Mouse (Mus musculus) myocyte (in vitro differentiated cells): ENCODE data around the gene Tmem132e. TPM values are rescaled to one million over a fixed set of nuclear protein-coding genes. Genes with fewer than 3 reads are reported as not detected.

ENCODE experiments used
- H3K27me3 ChIP-seq: one replicate; pipeline ENCODE4 v1.6.1; 2011; ENCODE audit not compliant: control insufficient read depth, insufficient read depth, insufficient read length
- H3K36me3 ChIP-seq: one replicate; pipeline ENCODE4 v1.6.1; 2011; ENCODE audit not compliant: control insufficient read depth, insufficient read depth
- H3K4me2 ChIP-seq: one replicate; pipeline ENCODE4 v1.6.1; 2011; ENCODE audit warnings: low read depth, control low read depth
- H3K4me3 ChIP-seq: one replicate; pipeline ENCODE4 v1.5.1; 2011; ENCODE audit warnings: mild to moderate bottlenecking, control low read depth, moderate library complexity
- H3K79me2 ChIP-seq: one replicate; pipeline ENCODE4 v1.6.1; 2011; ENCODE audit not compliant: control insufficient read depth, insufficient read depth
- H3ac ChIP-seq: one replicate; pipeline ENCODE4 v1.6.1; 2011; ENCODE audit not compliant: control insufficient read depth, insufficient read length
- CEBPB ChIP-seq: IDR thresholded peaks from 2 replicates; pipeline ENCODE4 v1.6.1; 2011; ENCODE audit warnings: mild to moderate bottlenecking, moderate library complexity; ENCODE audit not compliant: poor library complexity, insufficient read depth, severe bottlenecking
- E2F4 ChIP-seq: IDR thresholded peaks from one replicate; pipeline ENCODE4 v1.6.1; 2011; ENCODE audit warnings: mild to moderate bottlenecking, control low read depth, moderate library complexity; ENCODE audit not compliant: insufficient read depth
- MAX ChIP-seq: IDR thresholded peaks from one replicate; pipeline ENCODE4 v1.6.1; 2011; ENCODE audit warnings: low read depth, mild to moderate bottlenecking, control low read depth
- MYOD1 ChIP-seq, 3 experiments: IDR thresholded peaks; one replicate each; pipeline ENCODE4 v1.6.1; 2011; ENCODE audit warnings: control low read depth in 2 of 3, low read depth in 2 of 3, mild to moderate bottlenecking in 2 of 3, moderate library complexity in 1 of 3; ENCODE audit not compliant: insufficient read length in 2 of 3, control insufficient read depth in 1 of 3
- MYOG ChIP-seq, 3 experiments: IDR thresholded peaks; one replicate each; pipeline ENCODE4 v1.6.1; 2011; ENCODE audit warnings: control low read depth in 2 of 3, low read depth in 2 of 3, mild to moderate bottlenecking in 2 of 3; ENCODE audit not compliant: insufficient read length in 2 of 3, control insufficient read depth in 1 of 3, insufficient read depth in 1 of 3
- POLR2A ChIP-seq: IDR thresholded peaks from one replicate; pipeline ENCODE4 v1.6.1; 2011; ENCODE audit warnings: low read depth, mild to moderate bottlenecking, control low read depth, moderate library complexity; ENCODE audit not compliant: insufficient read length
- POLR2AphosphoS2 ChIP-seq: IDR thresholded peaks from one replicate; pipeline ENCODE4 v1.6.1; 2011; ENCODE audit warnings: low read depth, control low read depth; ENCODE audit not compliant: insufficient read length
- REST ChIP-seq: IDR thresholded peaks from one replicate; pipeline ENCODE4 v1.6.1; 2011; ENCODE audit warnings: mild to moderate bottlenecking, control low read depth, moderate library complexity; ENCODE audit not compliant: insufficient read depth, insufficient read length
- SRF ChIP-seq: IDR thresholded peaks from one replicate; pipeline ENCODE4 v1.6.1; 2011; ENCODE audit warnings: low read depth; ENCODE audit not compliant: control insufficient read depth, insufficient read length
- TCF12 ChIP-seq: IDR thresholded peaks from one replicate; pipeline ENCODE4 v1.6.1; 2011; ENCODE audit warnings: mild to moderate bottlenecking, control low read depth; ENCODE audit not compliant: poor library complexity, insufficient read depth, severe bottlenecking
- TCF3 ChIP-seq: IDR thresholded peaks from one replicate; pipeline ENCODE4 v1.6.1; 2011; ENCODE audit warnings: low read depth, control low read depth; ENCODE audit not compliant: insufficient read length
- USF1 ChIP-seq: IDR thresholded peaks from one replicate; pipeline ENCODE4 v1.6.1; 2011; ENCODE audit warnings: low read depth, mild to moderate bottlenecking, control low read depth, moderate library complexity
- polyA plus RNA-seq: library from polyadenylated mRNA; unstranded; fragments of >200 nt; fragmentation: generic; extraction: Trizol; gene quantifications from one replicate; pipeline ENCODE4 v1.2.1, GENCODE M21; 2012; ENCODE audit warnings: missing spikeins

The Tmem132e gene
- polyA plus RNA-seq, result not detected

DNA sequence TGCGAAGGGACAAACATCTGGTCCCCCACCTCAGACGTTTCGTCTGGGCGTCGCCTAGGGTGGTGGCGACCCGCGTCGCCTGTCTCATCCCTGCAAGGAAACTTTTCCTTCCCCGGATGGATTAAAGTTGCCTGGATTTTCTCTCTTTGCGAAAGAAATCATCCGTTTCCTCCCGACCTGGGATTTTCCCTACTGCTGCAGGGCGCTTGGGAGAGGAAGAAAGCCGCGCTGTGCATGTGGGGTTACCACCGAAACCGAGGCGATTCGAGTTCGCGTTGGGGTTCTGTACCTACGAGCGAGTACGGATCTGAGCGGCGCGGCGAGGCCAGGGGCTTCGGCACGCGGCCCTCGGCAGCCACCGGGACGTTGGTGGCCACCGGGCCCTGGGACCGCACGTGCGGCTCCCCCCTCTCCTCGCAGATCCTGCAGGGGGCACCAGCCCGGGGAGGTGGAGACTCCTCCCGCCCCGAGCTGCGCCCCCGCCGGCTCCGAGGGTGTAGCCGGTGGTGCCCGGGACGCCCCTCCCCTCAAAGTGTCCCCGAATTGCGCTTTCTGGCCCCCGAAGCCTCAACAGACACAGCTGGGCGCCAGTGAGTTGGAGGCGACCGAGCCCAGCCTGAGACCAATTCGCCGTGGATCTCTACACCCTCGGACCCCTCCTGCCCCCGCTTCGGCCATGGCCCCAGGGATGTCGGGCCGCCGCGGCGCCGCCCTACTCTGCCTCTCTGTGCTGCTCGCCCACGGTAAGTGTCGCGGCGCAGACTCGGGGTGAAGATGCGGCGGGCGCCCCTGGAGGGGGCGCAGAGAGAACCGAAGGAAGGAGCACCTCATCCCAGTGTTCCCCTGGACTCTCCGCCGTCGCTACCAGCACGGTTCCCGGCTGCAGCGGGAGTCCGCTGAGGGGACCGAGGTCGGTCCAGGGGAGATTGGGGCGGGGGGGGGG lies at the start of gene Tmem132e:
Gene Tmem132e (plus strand): TSS at position 530 of the 943 bp plus-strand sequence.
- Histone ChIP-seq H3K27me3 (peaks cover 61% of the 10 kb centered on the region), H3K79me2 (no peaks in the 10 kb centered on the region), H3K4me3 (no peak within 1 kb of the TSS), H3K4me2 (no peak within 1 kb of the TSS), H3ac (no peak within 1 kb of the TSS), H3K36me3 (no peaks in the 10 kb centered on the region)
- no peak for TF ChIP-seq POLR2A
- TF ChIP-seq TCF12, result no peak
- no peak for TF ChIP-seq SRF
- TF ChIP-seq TCF3, result no peak
- TF ChIP-seq MYOD1 (IDR thresholded peaks at IDR 0.05; ENCODE audit: control insufficient read depth in 1 of 3, insufficient read length in 2 of 3, low read depth in 2 of 3), result no peak
- TF ChIP-seq CEBPB, result no peak
- no peak for TF ChIP-seq E2F4
- no peak for TF ChIP-seq MAX
- TF ChIP-seq USF1, result no peak
- no peak for TF ChIP-seq POLR2AphosphoS2
- TF ChIP-seq REST, result no peak
- no peak for TF ChIP-seq MYOG (IDR thresholded peaks at IDR 0.05; ENCODE audit: control insufficient read depth in 1 of 3, insufficient read depth in 1 of 3, insufficient read length in 2 of 3, low read depth in 2 of 3)

DNA sequence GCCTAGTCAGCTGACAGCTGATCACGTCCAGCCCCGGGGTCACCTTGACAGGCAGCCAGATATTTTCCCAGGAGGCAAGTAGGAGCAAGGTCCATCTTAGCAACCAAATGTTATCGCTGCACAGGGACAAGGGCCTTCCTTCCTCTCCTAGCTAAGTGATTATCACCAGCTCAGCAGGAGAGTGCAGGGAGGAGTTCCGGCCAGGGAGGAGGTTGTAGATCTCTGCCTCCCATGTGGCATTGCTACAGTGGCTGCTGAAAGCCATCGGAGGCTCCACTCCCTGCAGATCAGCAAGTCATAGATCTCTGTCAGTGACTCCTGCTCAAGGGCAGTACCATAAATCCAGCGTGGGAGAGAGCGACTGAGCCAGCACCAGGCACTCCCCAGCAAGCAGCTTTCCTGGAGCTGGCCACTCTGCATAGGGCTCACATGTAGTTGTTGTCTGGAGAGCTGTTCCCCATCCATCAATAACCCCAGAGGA lies 48.7 kb upstream of the Tmem132e start:
- H3K79me2 ChIP-seq, result no peaks in the 10 kb centered on the region
- no peak overlapping the region for H3K4me3 ChIP-seq
- no peak overlapping the region for H3ac ChIP-seq
- no peaks in the 10 kb centered on the region for H3K36me3 ChIP-seq
- H3K4me2 ChIP-seq, result no peak overlapping the region
- no peaks in the 10 kb centered on the region for H3K27me3 ChIP-seq
- TF ChIP-seq REST, result no peak
- TF ChIP-seq POLR2A, result no peak
- no peak for TF ChIP-seq MYOG (IDR thresholded peaks at IDR 0.05; ENCODE audit: control insufficient read depth in 1 of 3, insufficient read depth in 1 of 3, insufficient read length in 2 of 3, low read depth in 2 of 3)
- no peak for TF ChIP-seq E2F4
- no peak for TF ChIP-seq SRF
- no peak for TF ChIP-seq USF1
- no peak for TF ChIP-seq TCF3
- no peak for TF ChIP-seq MYOD1 (IDR thresholded peaks at IDR 0.05; ENCODE audit: control insufficient read depth in 1 of 3, insufficient read length in 2 of 3, low read depth in 2 of 3)
- no peak for TF ChIP-seq MAX
- no peak for TF ChIP-seq POLR2AphosphoS2
- no peak for TF ChIP-seq TCF12
- TF ChIP-seq CEBPB, result no peak

DNA sequence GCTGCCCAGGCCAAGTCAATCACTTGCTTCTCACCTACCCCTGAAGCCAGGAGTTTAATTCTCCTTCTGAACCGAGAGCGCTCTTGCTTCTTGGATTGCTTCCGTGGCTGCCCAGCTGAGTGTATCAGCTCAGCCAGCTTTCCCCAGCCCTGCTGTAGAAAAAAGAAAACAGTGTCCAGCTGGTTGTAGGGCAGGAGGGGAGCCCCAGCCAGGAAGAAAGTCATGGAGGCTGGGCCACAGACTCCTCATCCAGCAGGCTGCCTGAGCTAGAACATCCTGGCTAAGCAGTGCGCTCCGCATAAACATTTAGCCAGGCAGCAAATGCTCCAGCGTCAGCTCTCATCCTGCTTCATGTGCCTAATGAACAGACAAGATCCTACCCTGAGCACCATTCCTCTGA lies 48.3 kb upstream of the Tmem132e start:
- H3K79me2 ChIP-seq, result no peaks in the 10 kb centered on the region
- H3K27me3 ChIP-seq, result no peaks in the 10 kb centered on the region
- no peak overlapping the region for H3K4me2 ChIP-seq
- no peak overlapping the region for H3K4me3 ChIP-seq
- no peaks in the 10 kb centered on the region for H3K36me3 ChIP-seq
- TF ChIP-seq POLR2AphosphoS2 (no peak), TCF12 (no peak), USF1 (no peak), MAX (no peak), SRF (no peak), MYOG (IDR thresholded peaks at IDR 0.05; ENCODE audit: control insufficient read depth in 1 of 3, insufficient read depth in 1 of 3, insufficient read length in 2 of 3, low read depth in 2 of 3) (no peak), REST (no peak), POLR2A (no peak), CEBPB (no peak), E2F4 (no peak), MYOD1 (IDR thresholded peaks at IDR 0.05; ENCODE audit: control insufficient read depth in 1 of 3, insufficient read length in 2 of 3, low read depth in 2 of 3) (no peak), TCF3 (no peak)
- no peak overlapping the region for H3ac ChIP-seq

DNA sequence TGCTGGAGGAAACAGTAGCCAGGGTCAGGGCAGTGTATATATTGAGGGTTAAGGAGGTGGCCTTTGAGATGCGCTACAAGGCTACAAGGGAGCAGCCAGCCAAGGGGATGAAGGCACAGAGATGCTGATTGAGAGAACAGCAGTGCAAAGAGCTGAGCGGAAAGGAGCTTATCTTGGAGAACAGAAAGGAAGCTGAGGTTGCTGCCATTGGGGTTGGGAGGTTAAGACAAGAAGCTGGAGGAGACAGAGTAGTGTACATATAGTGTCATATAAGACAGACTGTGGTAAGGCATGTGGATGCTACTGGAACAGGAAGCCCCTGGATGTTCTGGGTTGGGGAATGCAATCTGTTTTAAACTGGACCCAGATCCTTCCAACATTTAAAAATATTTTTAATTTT lies 47.8 kb upstream of the Tmem132e start:
- Histone ChIP-seq H3K4me3 (no peak overlapping the region), H3K36me3 (no peaks in the 10 kb centered on the region), H3ac (no peak overlapping the region), H3K27me3 (no peaks in the 10 kb centered on the region), H3K4me2 (no peak overlapping the region), H3K79me2 (no peaks in the 10 kb centered on the region)
- no peak for TF ChIP-seq CEBPB
- no peak for TF ChIP-seq POLR2A
- TF ChIP-seq MAX, result no peak
- TF ChIP-seq MYOG (IDR thresholded peaks at IDR 0.05; ENCODE audit: control insufficient read depth in 1 of 3, insufficient read depth in 1 of 3, insufficient read length in 2 of 3, low read depth in 2 of 3), result no peak
- TF ChIP-seq TCF3, result no peak
- no peak for TF ChIP-seq POLR2AphosphoS2
- no peak for TF ChIP-seq MYOD1 (IDR thresholded peaks at IDR 0.05; ENCODE audit: control insufficient read depth in 1 of 3, insufficient read length in 2 of 3, low read depth in 2 of 3)
- TF ChIP-seq REST, result no peak
- TF ChIP-seq USF1, result no peak
- TF ChIP-seq E2F4, result no peak
- no peak for TF ChIP-seq SRF
- TF ChIP-seq TCF12, result no peak
